Mouse (Mus musculus) heart, embryonic 11.5 days (tissue): ENCODE results near the gene Lars2. TPM values are rescaled to one million over a fixed set of nuclear protein-coding genes. Genes with fewer than 3 reads are reported as not detected.
"Not testable (repeated sequence)": the region's sequence is repeated elsewhere in the genome, so short reads cannot be mapped to it uniquely, and the experiment has no call there.

Experiments
- ATAC-seq: fragments of 200-750 bp; cut with Nextera tagmentation; replicated peaks from 2 replicates; pipeline ENCODE4 v1.8.0; 2017; ENCODE audit warnings: moderate library complexity; ENCODE audit not compliant: insufficient number of reproducible peaks, low FRiP score, low TSS enrichment
- H3K27ac ChIP-seq: fragments of 300-500 bp; sonication (generic); 2 replicates; pipeline ENCODE4 v1.5.1; 2014; ENCODE audit warnings: mild to moderate bottlenecking, low read depth, low read length
- H3K27me3 ChIP-seq: fragments of 300-500 bp; sonication (generic); 2 replicates; pipeline ENCODE4 v1.6.1; 2014; ENCODE audit warnings: mild to moderate bottlenecking, low read length, mixed read lengths; ENCODE audit not compliant: control insufficient read depth, insufficient read depth
- H3K36me3 ChIP-seq: fragments of 300-500 bp; sonication (generic); 2 replicates; pipeline ENCODE4 v1.6.1; 2014; ENCODE audit warnings: mild to moderate bottlenecking, low read length, moderate library complexity, mixed read lengths; ENCODE audit not compliant: control insufficient read depth, insufficient read depth
- H3K4me1 ChIP-seq: fragments of 300-500 bp; sonication (generic); 2 replicates; pipeline ENCODE4 v1.6.1; 2014; ENCODE audit warnings: low read length; ENCODE audit not compliant: control insufficient read depth, insufficient read depth
- H3K4me2 ChIP-seq: fragments of 300-500 bp; sonication (generic); 2 replicates; pipeline ENCODE4 v1.6.1; 2014; ENCODE audit warnings: mild to moderate bottlenecking, moderate library complexity
- H3K4me3 ChIP-seq: fragments of 300-500 bp; sonication (generic); 2 replicates; pipeline ENCODE4 v1.5.1; 2014; ENCODE audit warnings: low read depth, low read length
- H3K9ac ChIP-seq: fragments of 300-500 bp; sonication (generic); 2 replicates; pipeline ENCODE4 v1.6.1; 2014; ENCODE audit warnings: mild to moderate bottlenecking, low read depth, low read length, moderate library complexity
- H3K9me3 ChIP-seq: fragments of 300-500 bp; sonication (generic); replicated peaks from 2 replicates; pipeline ENCODE4 v1.6.1; 2016; ENCODE audit warnings: low read length; ENCODE audit not compliant: control insufficient read depth
- WGBS: fragments of 180-500 bp; shearing (Covaris S2); extraction: QIAGEN DNeasy Blood & Tissue Kit; methylation state at CpG from one replicate; pipeline ENCODE4 v1.1.7; 2014; ENCODE audit not compliant: insufficient replicate concordance; 5-methylcytosine and 5-hydroxymethylcytosine counted together
- polyA plus RNA-seq: library from polyadenylated mRNA; unstranded; fragments of >200 nt; fragmentation: Nextera tagmentation; extraction: Ambion mirVana; gene quantifications from 2 replicates; pipeline ENCODE4 v1.2.1, GENCODE M21; 2014

Lars2 gene
- polyA plus RNA-seq, 1 experiment from 2014 or later: 1,126 TPM

- 73% methylated on average over 1 of the region's 1 CpGs for WGBS
- Histone ChIP-seq H3K27ac (no peak overlapping the region), H3K9me3 (no peaks in the 10 kb centered on the region), H3K4me1 (no peaks in the 10 kb centered on the region), H3K27me3 (no peaks in the 10 kb centered on the region), H3K4me2 (no peak overlapping the region), H3K9ac (no peak overlapping the region), H3K36me3 (no peaks in the 10 kb centered on the region), H3K4me3 (no peak overlapping the region)
- ATAC-seq: no peak
Observed at GRCm38 (mm10) chr9:123405231-123405630, 38.5 kb downstream of the Lars2 start.

GRCm38 (mm10) chr9:123408771-123409170, 42.0 kb downstream of the Lars2 start:
- Histone ChIP-seq H3K27ac (no peak overlapping the region), H3K9ac (no peak overlapping the region), H3K4me1 (no peaks in the 10 kb centered on the region), H3K27me3 (no peaks in the 10 kb centered on the region), H3K9me3 (no peaks in the 10 kb centered on the region), H3K36me3 (no peaks in the 10 kb centered on the region), H3K4me3 (no peak overlapping the region), H3K4me2 (no peak overlapping the region)
- no peak for ATAC-seq
- 90% methylated on average over 2 of the region's 2 CpGs for WGBS

DNA sequence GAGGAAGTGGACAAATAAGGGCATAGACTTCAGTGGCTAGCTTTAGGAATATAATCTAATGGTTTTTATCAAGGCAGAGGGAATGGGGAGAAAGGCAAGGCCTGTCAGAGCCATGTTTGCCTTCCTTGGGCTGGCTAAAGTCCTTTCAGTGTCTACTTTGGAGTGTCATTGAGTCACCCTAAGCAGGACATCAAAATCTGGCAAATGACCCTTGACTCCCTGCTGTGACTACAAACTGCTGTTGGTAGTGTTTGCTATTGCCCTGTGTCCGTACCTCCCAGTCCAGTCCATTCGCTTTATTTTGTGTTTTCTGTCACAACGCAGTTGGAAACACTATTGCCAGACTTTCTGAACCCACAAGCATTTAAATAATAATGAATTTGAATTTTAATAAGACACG, 63.1 kb downstream of the Lars2 start:
- no peak overlapping the region for H3K4me3 ChIP-seq
- no peaks in the 10 kb centered on the region for H3K27me3 ChIP-seq
- H3K4me2 ChIP-seq: no peak overlapping the region
- no peaks in the 10 kb centered on the region for H3K9me3 ChIP-seq
- no peak for ATAC-seq
- H3K4me1 ChIP-seq: no peaks in the 10 kb centered on the region
- H3K36me3 ChIP-seq: no peaks in the 10 kb centered on the region
- WGBS: 92% methylated on average over 4 of the region's 4 CpGs
- no peak overlapping the region for H3K9ac ChIP-seq
- H3K27ac ChIP-seq: no peak overlapping the region

- no peak overlapping the region for H3K9ac ChIP-seq
- H3K9me3 ChIP-seq: no peaks in the 10 kb centered on the region
- H3K4me1 ChIP-seq: no peaks in the 10 kb centered on the region
- H3K36me3 ChIP-seq: 0 out of 2 replicates have a peak, but pooled peaks cover 2% of the 10 kb centered on the region
- no peak overlapping the region for H3K4me2 ChIP-seq
- no peak overlapping the region for H3K27ac ChIP-seq
- no peak for ATAC-seq
- no peak overlapping the region for H3K4me3 ChIP-seq
- no peaks in the 10 kb centered on the region for H3K27me3 ChIP-seq
Observed at GRCm38 (mm10) chr9:123430973-123431372, 64.2 kb downstream of the Lars2 start.

DNA sequence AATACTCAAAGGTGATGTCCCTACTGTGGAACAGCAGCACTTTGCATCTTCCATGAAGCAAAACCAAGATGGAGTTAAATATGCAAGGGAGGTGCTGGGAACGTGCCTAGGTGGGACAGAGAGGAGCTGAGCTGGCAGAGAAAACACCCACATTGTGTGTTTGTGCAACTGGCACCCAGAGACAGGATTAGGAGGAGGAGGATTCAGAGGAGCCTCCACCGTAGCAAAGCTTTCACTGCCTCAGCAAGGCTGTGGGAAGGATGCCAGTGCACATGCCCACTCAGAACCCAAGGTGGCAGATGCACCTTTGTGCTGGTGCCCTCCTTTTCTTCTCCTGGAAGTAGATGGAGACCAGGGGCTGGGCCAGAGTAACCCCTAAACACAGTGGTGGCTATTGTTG, 71.5 kb downstream of the Lars2 start:
- no peak overlapping the region for H3K27ac ChIP-seq
- no peak for ATAC-seq
- no peaks in the 10 kb centered on the region for H3K27me3 ChIP-seq
- WGBS: 81% methylated on average over 2 of the region's 2 CpGs
- no peak overlapping the region for H3K4me3 ChIP-seq
- no peak overlapping the region for H3K9ac ChIP-seq
- no peaks in the 10 kb centered on the region for H3K4me1 ChIP-seq
- no peaks in the 10 kb centered on the region for H3K9me3 ChIP-seq
- no peak overlapping the region for H3K4me2 ChIP-seq
- peaks cover 10% of the 10 kb centered on the region; the same call in 1 of the 2 replicates for H3K36me3 ChIP-seq

DNA sequence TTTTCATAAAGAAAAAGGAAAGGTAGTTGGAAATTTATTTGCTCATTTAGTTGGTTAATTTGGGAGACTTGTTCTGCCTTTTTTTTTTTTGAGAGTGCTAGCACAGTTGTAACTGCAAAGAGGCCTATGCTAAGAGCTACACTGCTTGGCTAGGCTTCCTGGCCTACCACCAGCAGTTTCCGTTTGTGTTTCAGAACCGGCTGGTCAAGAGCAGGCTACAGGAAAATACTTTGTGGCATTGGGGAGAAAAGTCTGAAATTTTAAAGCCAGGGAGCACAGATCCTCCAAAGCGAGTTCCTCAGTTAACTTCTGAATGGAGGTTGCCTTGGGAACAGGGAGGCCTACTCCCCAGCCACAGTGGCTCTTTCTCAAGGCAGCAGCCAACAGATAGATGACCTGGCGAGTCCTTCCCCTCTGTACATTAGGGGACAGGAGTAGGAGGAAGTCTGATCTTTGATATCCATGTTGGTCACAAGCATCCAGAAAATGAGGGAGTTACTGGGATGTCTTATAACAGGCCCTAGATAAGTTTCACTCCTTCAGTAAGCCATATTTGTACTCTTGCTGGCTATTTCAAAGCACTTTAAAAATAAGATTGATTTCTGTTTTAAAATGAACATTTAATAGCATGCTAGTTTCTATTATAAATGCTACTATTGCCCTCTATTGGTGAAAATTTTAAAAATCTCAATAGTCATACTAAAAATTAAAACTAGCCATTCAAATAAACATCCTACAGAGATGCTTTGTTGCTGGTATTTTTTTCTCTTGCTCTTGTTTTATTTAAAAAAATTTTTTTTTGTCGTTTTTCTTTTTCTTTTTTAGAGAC, 73.7 kb downstream of the Lars2 start:
- no peak overlapping the region for H3K4me2 ChIP-seq
- no peak overlapping the region for H3K27ac ChIP-seq
- no peak overlapping the region for H3K4me3 ChIP-seq
- no peaks in the 10 kb centered on the region for H3K27me3 ChIP-seq
- WGBS: 53% methylated on average over 5 of the region's 5 CpGs
- H3K9ac ChIP-seq: no peak overlapping the region
- peaks cover 10% of the 10 kb centered on the region; the same call in 1 of the 2 replicates for H3K36me3 ChIP-seq
- H3K4me1 ChIP-seq: no peaks in the 10 kb centered on the region
- no peaks in the 10 kb centered on the region for H3K9me3 ChIP-seq
- ATAC-seq: no peak

GRCm38 (mm10) chr9:123447101-123447500, 80.4 kb downstream of the Lars2 start:
- not testable (repeated sequence) for H3K9me3 ChIP-seq, H3K4me1 ChIP-seq, ATAC-seq, H3K27me3 ChIP-seq, H3K4me3 ChIP-seq, H3K27ac ChIP-seq, H3K9ac ChIP-seq, H3K36me3 ChIP-seq, H3K4me2 ChIP-seq
- WGBS: 86% methylated on average over 3 of the region's 3 CpGs

GRCm38 (mm10) chr9:123448594-123448993, 81.9 kb downstream of the Lars2 start:
- no peaks in the 10 kb centered on the region for H3K4me1 ChIP-seq
- H3K27ac ChIP-seq: no peak overlapping the region
- H3K27me3 ChIP-seq: no peaks in the 10 kb centered on the region
- no peak overlapping the region for H3K4me3 ChIP-seq
- H3K4me2 ChIP-seq: no peak overlapping the region
- no peaks in the 10 kb centered on the region for H3K9me3 ChIP-seq
- no peak for ATAC-seq
- H3K36me3 ChIP-seq: no peaks in the 10 kb centered on the region; the same call in 1 of the 2 replicates
- no peak overlapping the region for H3K9ac ChIP-seq

- no peak for ATAC-seq
Observed at GRCm38 (mm10) chr9:123450174-123450573, 83.4 kb downstream of the Lars2 start.

More at GRCm38 (mm10) chr9:123450174-123450573, 83.4 kb downstream of the Lars2 start:
- Histone ChIP-seq H3K4me1 (no peaks in the 10 kb centered on the region), H3K9me3 (no peaks in the 10 kb centered on the region), H3K4me3 (no peak overlapping the region), H3K27me3 (no peaks in the 10 kb centered on the region), H3K36me3 (no peaks in the 10 kb centered on the region; the same call in 1 of the 2 replicates), H3K27ac (no peak overlapping the region), H3K4me2 (no peak overlapping the region), H3K9ac (no peak overlapping the region)
- WGBS: 39% methylated on average over 2 of the region's 2 CpGs
